Mouse (Mus musculus): ENCODE measurements around the gene U2af2. TPM values are rescaled to one million over a fixed set of nuclear protein-coding genes. Genes with fewer than 3 reads are reported as not detected.

The U2af2 gene
- polyA plus RNA-seq, 1 experiment: 150 TPM

DNA sequence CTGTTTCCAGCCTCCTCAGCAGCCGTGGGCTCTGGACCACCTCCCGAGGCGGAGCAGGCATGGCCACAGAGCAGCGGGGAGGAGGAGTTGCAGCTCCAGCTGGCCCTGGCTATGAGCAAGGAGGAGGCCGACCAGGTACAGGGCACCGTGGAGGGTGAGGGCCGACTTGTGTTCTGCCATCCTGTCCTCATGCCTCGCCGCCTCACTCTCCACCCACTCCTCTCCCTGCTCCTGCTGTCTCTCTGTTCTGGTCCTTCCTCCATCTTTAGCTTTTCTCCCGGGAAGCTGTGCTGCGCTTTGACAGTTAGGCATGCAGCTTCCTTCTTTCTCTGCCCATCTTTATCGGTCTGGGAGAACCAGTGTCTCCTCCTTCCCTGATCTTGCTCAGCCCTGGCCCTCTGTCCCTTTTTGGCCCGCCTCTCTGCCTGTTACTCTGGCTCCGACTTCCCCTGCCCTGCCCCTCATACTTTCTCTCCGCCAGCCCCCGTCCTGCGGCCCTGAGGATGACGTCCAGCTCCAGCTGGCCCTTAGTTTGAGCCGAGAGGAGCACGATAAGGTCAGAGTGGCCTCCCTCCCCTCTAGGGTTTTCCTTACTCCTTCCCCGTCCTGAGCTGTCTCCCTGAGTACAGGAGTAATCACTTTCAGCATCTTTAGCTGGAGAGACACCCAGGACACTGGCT lies 31.0 kb downstream of the U2af2 start:
- WGBS: 83% methylated on average over 21 of the region's 21 CpGs
- no peak for DNase-seq (ENCODE audit: low read depth, low spot score)

DNA sequence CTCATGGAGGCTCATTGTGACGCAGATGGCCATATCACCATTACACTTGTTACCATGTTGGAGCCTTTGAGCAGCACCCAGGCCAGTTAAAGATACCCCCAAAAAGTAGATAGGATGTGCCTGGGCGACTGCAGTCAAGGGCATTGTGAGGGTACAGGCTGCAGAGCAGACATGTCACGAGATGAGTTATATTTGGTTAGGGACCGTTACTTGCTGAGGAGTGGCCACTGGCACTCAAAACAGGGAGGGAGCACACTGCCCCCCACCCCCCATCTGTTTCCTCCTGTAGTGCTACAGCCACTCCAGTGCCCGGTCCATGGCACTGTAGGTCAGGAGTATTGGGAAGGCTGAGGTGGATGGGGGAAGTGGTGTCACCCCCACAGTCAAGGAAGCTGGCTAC lies 36.8 kb downstream of the U2af2 start:
- DNase-seq (ENCODE audit: low read depth, low spot score): no peak
- 90% methylated on average over 5 of the region's 5 CpGs for WGBS

DNA sequence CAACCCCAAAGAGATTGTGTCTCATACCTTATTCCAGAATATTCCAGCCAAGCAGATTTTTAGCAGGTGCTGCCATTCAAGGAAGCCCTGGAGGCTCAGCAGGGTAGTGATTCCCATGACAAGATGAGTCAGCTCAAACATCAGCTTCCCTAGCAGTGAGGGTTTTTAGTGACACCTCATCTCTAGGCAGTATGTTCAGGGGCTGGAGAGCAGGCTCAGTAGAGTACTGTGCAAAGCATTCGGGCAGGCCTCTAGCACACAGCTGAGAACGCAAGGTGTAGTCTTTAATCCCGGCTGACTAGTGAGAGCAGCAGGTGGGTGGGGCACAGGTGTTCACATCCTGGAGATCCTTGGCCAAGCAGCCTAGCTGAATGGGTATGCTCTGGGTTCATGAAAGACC lies 37.9 kb downstream of the U2af2 start:
- no peak for DNase-seq (ENCODE audit: low read depth, low spot score)
- 39% methylated on average over 3 of the region's 3 CpGs for WGBS

DNA sequence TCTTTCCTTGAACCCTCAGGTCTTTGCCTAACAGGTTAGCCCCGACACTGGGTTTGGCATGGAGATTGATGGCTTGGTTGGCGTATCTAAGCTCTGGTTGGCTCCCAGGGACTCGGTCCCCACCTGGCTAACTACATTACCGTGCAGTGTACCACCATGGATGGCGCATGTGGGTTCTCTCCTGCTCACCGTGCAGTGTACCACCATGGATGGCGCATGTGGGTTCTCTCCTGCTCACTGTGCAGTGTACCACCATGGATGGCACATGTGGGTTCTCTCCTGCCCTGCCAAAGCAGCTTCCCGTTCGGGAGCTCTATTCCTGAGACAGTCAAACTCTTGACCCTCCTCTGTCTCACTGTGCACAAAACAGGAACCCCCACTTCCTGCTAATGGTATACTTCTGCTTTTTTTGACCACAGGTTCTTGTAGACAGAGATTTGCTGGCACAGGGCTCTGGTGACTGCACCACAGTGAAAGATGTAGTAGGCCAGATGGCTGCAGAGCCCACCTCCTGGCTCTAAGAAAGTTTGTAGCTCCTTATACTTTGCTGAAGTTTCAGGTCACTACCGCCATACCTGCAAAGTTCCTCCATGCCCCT lies 39.2 kb downstream of the U2af2 start:
- WGBS: 83% methylated on average over 10 of the region's 10 CpGs

DNA sequence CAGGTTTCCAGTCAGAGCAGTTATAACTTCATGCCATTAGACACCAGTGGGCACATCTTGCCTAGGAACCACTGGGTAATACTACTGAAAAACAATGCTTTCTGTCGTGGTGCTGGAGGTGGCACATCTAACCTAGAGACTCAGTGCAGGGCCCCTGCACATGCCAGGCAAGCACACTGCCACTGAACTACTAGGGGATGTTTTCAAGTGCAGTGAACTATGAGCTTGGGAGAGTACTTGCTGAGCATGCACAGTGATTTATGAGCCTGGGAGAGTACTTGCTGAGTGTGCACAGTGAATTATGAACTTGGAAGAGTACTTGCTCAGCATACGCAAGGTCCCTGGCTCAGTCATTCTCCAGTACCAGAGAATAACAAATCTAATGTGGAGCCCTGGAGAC lies 40.6 kb downstream of the U2af2 start:
- 83% methylated on average over 2 of the region's 2 CpGs for WGBS
- DNase-seq (ENCODE audit: low read depth, low spot score): no peak

More for the DNA sequence above, 39.2 kb downstream of the U2af2 start:
- no peak for DNase-seq (ENCODE audit: low read depth, low spot score)

DNA sequence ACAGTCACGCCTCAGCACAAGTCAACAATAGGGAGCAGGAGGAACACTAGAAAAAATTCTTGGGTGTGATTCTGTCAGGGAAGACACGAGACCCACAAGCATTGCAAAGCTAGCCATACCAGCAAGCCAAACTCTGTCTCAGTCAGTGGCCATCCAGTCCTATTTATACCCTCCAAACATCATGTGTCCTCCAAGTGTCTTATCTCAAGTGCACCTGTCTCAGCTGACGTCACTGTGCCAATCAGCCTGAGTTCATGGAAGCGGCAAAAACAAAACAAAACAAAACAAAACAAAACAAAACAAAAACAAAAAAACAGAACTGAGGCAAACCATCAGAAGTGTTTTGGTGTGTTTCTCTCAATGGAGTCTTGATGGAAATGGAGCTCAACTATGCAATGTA lies 46.3 kb downstream of the U2af2 start:
- 54% methylated on average over 4 of the region's 4 CpGs for WGBS
- no peak for DNase-seq (ENCODE audit: low read depth, low spot score)

DNA sequence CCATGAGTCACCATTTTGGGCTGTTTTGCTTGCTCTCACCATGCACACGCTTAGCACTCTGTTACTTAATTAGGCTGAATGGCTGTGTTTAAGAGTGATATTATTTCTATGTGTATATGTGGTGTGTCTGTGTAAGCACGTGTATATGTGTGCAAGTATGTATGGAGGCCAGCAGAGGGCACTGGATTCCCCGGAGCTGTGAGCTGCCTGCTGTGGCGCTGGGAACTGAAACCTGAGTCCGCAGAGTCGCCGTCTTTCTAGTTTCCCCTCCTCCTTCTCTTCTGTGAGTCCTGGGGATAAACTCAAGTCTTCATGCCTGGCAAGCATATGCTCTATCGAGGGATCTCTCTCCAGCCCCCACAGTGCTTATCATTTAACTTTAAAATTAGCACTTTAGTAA lies 47.4 kb downstream of the U2af2 start:
- 89% methylated on average over 8 of the region's 8 CpGs for WGBS
- no peak for DNase-seq (ENCODE audit: low read depth, low spot score)

DNA sequence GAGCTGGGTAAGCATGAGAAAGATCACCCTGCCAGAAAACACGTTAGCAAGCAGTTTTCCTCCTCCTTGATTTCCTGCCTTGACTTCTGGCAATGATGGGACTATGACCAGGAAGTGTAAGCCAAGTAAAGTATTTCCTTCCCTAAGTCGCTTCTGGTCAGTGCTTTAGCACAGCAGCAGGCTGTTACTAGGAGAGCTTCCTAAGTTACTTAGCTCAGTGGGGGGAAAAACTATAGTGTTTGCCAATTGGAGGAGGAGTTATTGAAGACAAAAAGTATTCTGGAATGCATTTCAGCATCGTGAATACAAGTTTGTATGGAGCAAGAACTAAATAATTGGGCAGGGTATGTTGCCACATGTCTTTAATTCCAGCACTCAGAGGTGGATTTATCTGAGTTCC lies 50.8 kb downstream of the U2af2 start:
- 19% methylated on average over 3 of the region's 3 CpGs for WGBS
- DNase-seq (ENCODE audit: low read depth, low spot score): no peak

DNA sequence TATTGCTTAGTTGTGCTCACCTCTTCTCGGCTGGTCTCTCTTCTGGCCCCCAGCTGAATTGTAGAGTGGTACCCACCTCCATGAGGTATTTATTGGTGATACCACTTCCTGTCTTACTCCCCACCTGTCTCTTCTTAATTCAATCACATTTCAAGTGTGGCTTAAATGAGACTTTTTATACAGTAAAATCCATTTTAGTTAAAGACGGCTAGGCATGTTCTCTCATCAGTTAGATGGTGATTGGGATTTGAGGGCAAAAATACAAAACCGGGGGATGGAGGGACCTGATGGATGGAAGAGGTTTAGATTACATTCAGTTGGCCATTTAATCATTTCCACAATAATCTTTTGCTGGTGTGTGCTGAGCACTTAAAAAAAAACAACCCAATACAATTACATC lies 54.9 kb downstream of the U2af2 start, which contains the start of gene Rfpl4:
TSS of gene Rfpl4 (minus strand) at position 101 of the 400 bp plus-strand sequence.
- DNase-seq (ENCODE audit: low read depth, low spot score): no peak
- WGBS: 79% methylated on average over 3 of the region's 3 CpGs

DNA sequence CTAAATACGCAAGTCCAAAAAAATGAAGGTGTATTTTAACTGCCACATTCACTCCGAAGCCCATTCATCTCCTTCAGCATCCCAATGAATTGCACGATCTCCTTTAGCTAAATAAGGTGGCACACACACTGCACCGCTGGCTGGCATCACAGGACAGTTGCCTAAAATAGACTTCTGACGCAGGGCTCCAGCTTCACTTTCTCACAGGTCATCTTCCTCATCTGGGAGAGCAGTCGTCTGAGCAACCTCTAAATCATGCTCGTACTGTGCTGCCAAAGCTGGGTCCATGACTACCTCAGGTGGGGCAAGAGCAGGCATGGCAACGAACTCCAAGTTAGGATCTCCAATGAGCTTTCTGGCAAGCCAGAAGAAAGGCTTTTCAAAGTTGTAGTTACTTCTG lies 63.1 kb downstream of the U2af2 start:
- DNase-seq (ENCODE audit: low read depth, low spot score): no peak
- WGBS: 82% methylated on average over 8 of the region's 8 CpGs

DNA sequence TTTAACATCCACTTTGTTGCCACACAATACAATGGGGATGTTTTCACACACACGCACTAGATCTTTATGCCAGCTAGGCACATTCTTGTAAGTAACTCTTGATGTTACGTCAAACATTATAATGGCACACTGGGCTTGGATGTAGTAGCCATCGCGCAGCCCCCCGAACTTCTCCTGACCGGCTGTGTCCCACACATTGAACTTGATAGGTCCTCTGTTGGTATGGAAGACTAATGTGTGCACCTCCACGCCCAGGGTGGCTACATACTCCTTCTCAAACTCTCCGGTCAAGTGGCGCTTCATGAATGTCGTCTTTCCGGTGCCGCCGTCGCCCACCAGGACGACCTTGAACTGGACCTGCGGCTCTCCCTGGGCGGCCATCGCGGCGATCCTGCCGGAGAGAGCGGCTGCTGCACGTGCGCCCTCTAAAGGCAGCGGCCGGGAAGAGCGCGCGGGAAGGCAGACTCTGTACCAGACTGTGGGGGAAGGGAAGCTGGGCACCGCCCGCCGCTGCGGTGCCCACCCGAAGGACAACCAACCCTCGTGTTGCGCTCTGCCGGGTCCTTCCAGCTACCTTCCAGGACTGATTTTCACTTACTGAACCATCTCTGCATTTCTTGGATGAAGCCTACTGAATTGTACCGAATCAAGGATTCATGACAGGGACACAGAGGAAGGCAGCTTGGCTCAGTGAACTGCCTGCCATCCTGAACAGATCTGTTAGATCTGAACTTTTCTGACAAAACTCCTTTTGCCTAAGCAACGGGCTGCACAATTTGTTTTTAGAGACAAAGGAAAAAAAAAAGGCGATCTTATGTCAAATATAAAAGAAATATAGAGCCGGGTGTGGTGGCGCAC lies 63.8 kb downstream of the U2af2 start, which contains the start of gene Rasl2-9:
TSS of gene Rasl2-9 (minus strand) at position 402 of the 858 bp plus-strand sequence.
- DNase-seq (ENCODE audit: low read depth, low spot score): peak; percentile 19
- 17% methylated on average over 42 of the region's 42 CpGs for WGBS

Other genes with a start within 250 kb of the U2af2 start
- gene Ube2s, start 249.6 kb upstream of the U2af2 start, polyA plus RNA-seq (2012; rRNA removed): 348 and 501 TPM in 2 replicates
- 0.78 and 0.86 TPM in 2 replicates for gene Shisa7, start 217.4 kb upstream of the U2af2 start, polyA plus RNA-seq (2012; rRNA removed)
- 20.4 and 27.2 TPM in 2 replicates for gene Isoc2b, start 191.9 kb upstream of the U2af2 start, polyA plus RNA-seq (2012; rRNA removed)
- 14.7 and 16.2 TPM in 2 replicates for gene Isoc2a, start 185.0 kb upstream of the U2af2 start, polyA plus RNA-seq (2012; rRNA removed)
- gene Gm36210, start 155.6 kb upstream of the U2af2 start, polyA plus RNA-seq (2012; rRNA removed): not detected in 2 replicates
- gene Zfp628, start 146.9 kb upstream of the U2af2 start, polyA plus RNA-seq (2012; rRNA removed): 12.7 and 14.6 TPM in 2 replicates
- gene Nat14, start 140.1 kb upstream of the U2af2 start, polyA plus RNA-seq (2012; rRNA removed): 4.3 and 7.1 TPM in 2 replicates
- gene Ssc5d, start 136.4 kb upstream of the U2af2 start, polyA plus RNA-seq (2012; rRNA removed): 2.9 and 3.6 TPM in 2 replicates
- 0.06 and 0.18 TPM in 2 replicates for gene Sbk2, start 97.7 kb upstream of the U2af2 start, polyA plus RNA-seq (2012; rRNA removed)
- gene Sbk3, start 91.0 kb upstream of the U2af2 start, polyA plus RNA-seq (2012; rRNA removed): not detected in 2 replicates
- 30.6 and 33.2 TPM in 2 replicates for gene Zfp579, start 66.0 kb upstream of the U2af2 start, polyA plus RNA-seq (2012; rRNA removed)
- 39.4 and 44.3 TPM in 2 replicates for gene Zfp524, start 47.7 kb upstream of the U2af2 start, polyA plus RNA-seq (2012; rRNA removed)
- 22.2 and 29.6 TPM in 2 replicates for gene Fiz1, start 47.4 kb upstream of the U2af2 start, polyA plus RNA-seq (2012; rRNA removed)
- gene Gm44973, start 46.6 kb upstream of the U2af2 start, polyA plus RNA-seq (2012; rRNA removed): 0.37 TPM in 1 of 2 replicates, not detected in the other
- 14.2 and 20.5 TPM in 2 replicates for gene Zfp865, start 41.8 kb upstream of the U2af2 start, polyA plus RNA-seq (2012; rRNA removed)
- gene Ccdc106, start 41.6 kb upstream of the U2af2 start, polyA plus RNA-seq (2012; rRNA removed): 1.4 and 1.8 TPM in 2 replicates
- gene 4632433K11Rik, start 28.0 kb upstream of the U2af2 start, polyA plus RNA-seq (2012; rRNA removed): not detected in 2 replicates
- 6.8 and 7.0 TPM in 2 replicates for gene Zfp784, start 23.7 kb upstream of the U2af2 start, polyA plus RNA-seq (2012; rRNA removed)
- 5.2 and 6.3 TPM in 2 replicates for gene Zfp580, start 10.6 kb upstream of the U2af2 start, polyA plus RNA-seq (2012; rRNA removed)
- gene Epn1, start 18.1 kb downstream of the U2af2 start, polyA plus RNA-seq (2012; rRNA removed): 238 and 291 TPM in 2 replicates
- not detected in 2 replicates for gene Rfpl4, start 54.8 kb downstream of the U2af2 start, polyA plus RNA-seq (2012; rRNA removed)
- gene Rasl2-9, start 63.8 kb downstream of the U2af2 start, polyA plus RNA-seq (2012; rRNA removed): 0.42 and 0.48 TPM in 2 replicates
- not detected in 2 replicates for gene Vmn1r55, start 87.5 kb downstream of the U2af2 start, polyA plus RNA-seq (2012; rRNA removed)
- gene Vmn1r56, start 134.6 kb downstream of the U2af2 start, polyA plus RNA-seq (2012; rRNA removed): not detected in 2 replicates
- gene Vmn1r57, start 156.3 kb downstream of the U2af2 start, polyA plus RNA-seq (2012; rRNA removed): not detected in 2 replicates

Measured in large intestine, adult 2 months (tissue).